Mouse (Mus musculus): ENCODE results near the gene Pyroxd1. TPM values are rescaled to one million over a fixed set of nuclear protein-coding genes. Genes with fewer than 3 reads are reported as not detected.
"Not testable (repeated sequence)": the region's sequence is repeated elsewhere in the genome, so short reads cannot be mapped to it uniquely, and the experiment has no call there.

Pyroxd1 gene
- total and polyA plus RNA-seq, 2 experiments from 2014 or later, result 18.7 to 20.2 TPM

DNA sequence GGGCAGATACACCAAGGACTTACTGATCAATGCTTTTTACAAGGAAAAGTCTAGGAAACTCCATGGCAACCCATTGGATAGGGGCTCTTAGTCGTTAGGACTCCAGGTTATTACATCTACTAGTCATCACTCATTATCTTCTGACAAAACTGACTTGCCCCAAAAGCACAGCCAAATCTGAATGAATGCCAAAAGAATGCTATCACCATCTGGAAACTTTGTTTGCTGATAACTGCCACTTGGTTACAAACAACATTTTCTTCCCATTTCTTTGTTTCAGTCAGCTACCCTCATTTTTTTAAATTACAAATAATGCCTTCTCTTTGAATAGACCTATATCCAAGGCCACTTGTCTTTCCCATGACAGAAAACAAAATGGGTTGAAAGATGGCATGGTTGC is 16.3 kb upstream of the Pyroxd1 start:
- no peaks in the 10 kb centered on the region for H3K36me3 ChIP-seq (ENCODE audit: insufficient read depth)
- H3K4me3 ChIP-seq (ENCODE audit: low read depth, low read length), result no peak overlapping the region

GRCm38 (mm10) chr6:142338961-142339360 is 6.5 kb upstream of the Pyroxd1 start:
- Histone ChIP-seq H3K36me3 (ENCODE audit: insufficient read depth) (no peaks in the 10 kb centered on the region), H3K27ac (ENCODE audit: low read depth, low read length) (no peak overlapping the region), H3K27me3 (ENCODE audit: insufficient read depth, low read length) (no peaks in the 10 kb centered on the region), H3K9ac (no peak overlapping the region), H3K9me3 (ENCODE audit: low read length) (no peaks in the 10 kb centered on the region), H3K4me3 (ENCODE audit: low read depth, low read length) (no peak overlapping the region), H3K4me2 (ENCODE audit: low read depth) (no peak overlapping the region), H3K4me1 (ENCODE audit: insufficient read depth) (no peaks in the 10 kb centered on the region)
- no peak for DNase-seq
- WGBS, result 53% methylated on average over 2 of the region's 2 CpGs
- ATAC-seq, result no peak
- TF ChIP-seq CTCF (IDR thresholded peaks at IDR 0.05; ENCODE audit: low read depth), result no peak

More for the DNA sequence above, 16.3 kb upstream of the Pyroxd1 start:
- Histone ChIP-seq H3K4me1 (ENCODE audit: insufficient read depth) (no peaks in the 10 kb centered on the region), H3K9ac (no peak overlapping the region), H3K9me3 (ENCODE audit: low read length) (no peaks in the 10 kb centered on the region), H3K27ac (ENCODE audit: low read depth, low read length) (no peak overlapping the region), H3K4me2 (ENCODE audit: low read depth) (no peak overlapping the region), H3K27me3 (ENCODE audit: insufficient read depth, low read length) (no peaks in the 10 kb centered on the region)
- ATAC-seq, result no peak
- no peak for TF ChIP-seq CTCF (IDR thresholded peaks at IDR 0.05; ENCODE audit: low read depth)
- no peak for DNase-seq
- WGBS, result 41% methylated on average over 1 of the region's 1 CpGs

GRCm38 (mm10) chr6:142339576-142339975 is 5.9 kb upstream of the Pyroxd1 start:
- TF ChIP-seq CTCF (IDR thresholded peaks at IDR 0.05; ENCODE audit: low read depth), result no peak
- Histone ChIP-seq H3K9me3 (ENCODE audit: low read length) (no peaks in the 10 kb centered on the region), H3K4me2 (ENCODE audit: low read depth) (no peak overlapping the region), H3K9ac (no peak overlapping the region), H3K36me3 (ENCODE audit: insufficient read depth) (no peaks in the 10 kb centered on the region), H3K27me3 (ENCODE audit: insufficient read depth, low read length) (no peaks in the 10 kb centered on the region), H3K4me3 (ENCODE audit: low read depth, low read length) (no peak overlapping the region), H3K4me1 (ENCODE audit: insufficient read depth) (no peaks in the 10 kb centered on the region), H3K27ac (ENCODE audit: low read depth, low read length) (no peak overlapping the region)
- 45% methylated on average over 2 of the region's 2 CpGs for WGBS
- DNase-seq (no peak), ATAC-seq (no peak)

GRCm38 (mm10) chr6:142343561-142343960 is 1.9 kb upstream of the Pyroxd1 start:
- peaks cover 3% of the 10 kb centered on the region for H3K4me1 ChIP-seq (ENCODE audit: insufficient read depth)
- H3K27ac ChIP-seq (ENCODE audit: low read depth, low read length), result no peak overlapping the region
- peak; percentile 76 for TF ChIP-seq CTCF (IDR thresholded peaks at IDR 0.05; ENCODE audit: low read depth)
- DNase-seq (peak; percentile 69), ATAC-seq (no peak)
- 76% methylated on average over 2 of the region's 2 CpGs for WGBS
- H3K4me2 ChIP-seq (ENCODE audit: low read depth), result no peak overlapping the region
- no peaks in the 10 kb centered on the region for H3K27me3 ChIP-seq (ENCODE audit: insufficient read depth, low read length)
- no peaks in the 10 kb centered on the region for H3K9me3 ChIP-seq (ENCODE audit: low read length)
- H3K9ac ChIP-seq, result no peak overlapping the region
- H3K4me3 ChIP-seq (ENCODE audit: low read depth, low read length), result no peak overlapping the region
- H3K36me3 ChIP-seq (ENCODE audit: insufficient read depth), result no peaks in the 10 kb centered on the region

GRCm38 (mm10) chr6:142346181-142347110 is 992 bp downstream of the Pyroxd1 start:
- Histone ChIP-seq H3K4me1 (ENCODE audit: insufficient read depth) (peaks cover 3% of the 10 kb centered on the region), H3K9ac (peak overlapping the region; percentile 70), H3K4me3 (ENCODE audit: low read depth, low read length) (peak overlapping the region; percentile 65), H3K36me3 (ENCODE audit: insufficient read depth) (peaks cover 17% of the 10 kb centered on the region), H3K9me3 (ENCODE audit: low read length) (no peaks in the 10 kb centered on the region), H3K27me3 (ENCODE audit: insufficient read depth, low read length) (no peaks in the 10 kb centered on the region), H3K27ac (ENCODE audit: low read depth, low read length) (0 out of 2 replicates have a peak overlapping the region, but pooled peaks have one; percentile 80), H3K4me2 (ENCODE audit: low read depth) (peak overlapping the region; percentile 60)
- ATAC-seq, result no peak
- no peak for DNase-seq
- WGBS, result 61% methylated on average over 12 of the region's 12 CpGs
- TF ChIP-seq CTCF (IDR thresholded peaks at IDR 0.05; ENCODE audit: low read depth), result no peak

GRCm38 (mm10) chr6:142347431-142348385 is 2.3 kb downstream of the Pyroxd1 start:
- H3K27ac ChIP-seq (ENCODE audit: low read depth, low read length), result no peak overlapping the region
- H3K4me2 ChIP-seq (ENCODE audit: low read depth), result no peak overlapping the region
- H3K36me3 ChIP-seq (ENCODE audit: insufficient read depth), result peaks cover 28% of the 10 kb centered on the region
- H3K9me3 ChIP-seq (ENCODE audit: low read length), result no peaks in the 10 kb centered on the region
- H3K27me3 ChIP-seq (ENCODE audit: insufficient read depth, low read length), result no peaks in the 10 kb centered on the region
- no peak for ATAC-seq
- H3K4me1 ChIP-seq (ENCODE audit: insufficient read depth), result peaks cover 3% of the 10 kb centered on the region
- WGBS, result 69% methylated on average over 11 of the region's 11 CpGs
- H3K9ac ChIP-seq, result no peak overlapping the region
- no peak for DNase-seq
- no peak overlapping the region for H3K4me3 ChIP-seq (ENCODE audit: low read depth, low read length)
- no peak for TF ChIP-seq CTCF (IDR thresholded peaks at IDR 0.05; ENCODE audit: low read depth)

DNA sequence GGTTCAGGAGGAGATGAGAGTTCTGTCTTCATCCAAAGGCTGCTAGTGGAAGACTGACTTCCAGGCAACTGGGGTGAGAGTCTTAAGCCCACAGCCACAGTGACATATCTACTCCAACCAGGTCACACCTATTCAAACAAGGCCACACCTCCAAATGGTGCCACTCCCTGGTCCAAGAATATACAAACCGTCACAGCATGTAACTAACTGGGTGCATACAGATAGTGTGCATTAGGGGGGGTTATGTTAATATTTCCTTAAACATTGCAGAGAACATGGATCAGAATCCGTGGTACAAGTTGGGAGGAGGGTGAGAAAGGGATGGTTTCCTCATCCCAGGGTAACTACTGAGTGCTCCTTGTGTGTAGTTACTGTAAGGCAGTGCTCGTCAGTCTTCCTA is 6.6 kb downstream of the Pyroxd1 start:
- H3K27ac ChIP-seq (ENCODE audit: low read depth, low read length); DNase-seq; H3K4me3 ChIP-seq (ENCODE audit: low read depth, low read length); H3K9me3 ChIP-seq (ENCODE audit: low read length); H3K4me2 ChIP-seq (ENCODE audit: low read depth); ATAC-seq; H3K9ac ChIP-seq; H3K4me1 ChIP-seq (ENCODE audit: insufficient read depth); H3K27me3 ChIP-seq (ENCODE audit: insufficient read depth, low read length): not testable (repeated sequence)
- peaks cover 60% of the 10 kb centered on the region for H3K36me3 ChIP-seq (ENCODE audit: insufficient read depth)
- 94% methylated on average over 3 of the region's 3 CpGs for WGBS

Data from forebrain, postnatal 0 days (tissue).